Mouse (Mus musculus) heart, embryonic 10.5 days (tissue): ENCODE measurements at regions not wholly inside any gene's neighbourhood (a gene's known extent, or its start where the extent isn't known, plus 50 kb on each side); places are given as distances from the start of the nearest gene placed in this dataset.

Source experiments
- DNase-seq: peaks from one replicate; pipeline ENCODE4 v3.0.0-alpha.2; 2017; ENCODE audit warnings: low spot score
- H3K27ac ChIP-seq: fragments of 300-500 bp; sonication (generic); 2 replicates; pipeline ENCODE4 v1.5.1; 2016; ENCODE audit warnings: mild to moderate bottlenecking
- H3K27me3 ChIP-seq: fragments of 300-500 bp; sonication (generic); 2 replicates; pipeline ENCODE4 v1.6.1; 2016; ENCODE audit warnings: mild to moderate bottlenecking; ENCODE audit not compliant: poor library complexity, insufficient read depth, severe bottlenecking
- H3K36me3 ChIP-seq: fragments of 300-500 bp; sonication (generic); 2 replicates; pipeline ENCODE4 v1.6.1; 2016; ENCODE audit warnings: mild to moderate bottlenecking, moderate library complexity
- H3K4me1 ChIP-seq: fragments of 300-500 bp; sonication (generic); 2 replicates; pipeline ENCODE4 v1.6.1; 2016; ENCODE audit warnings: mild to moderate bottlenecking
- H3K4me3 ChIP-seq: fragments of 300-500 bp; sonication (generic); 2 replicates; pipeline ENCODE4 v1.5.1; 2016; ENCODE audit warnings: mild to moderate bottlenecking, moderate library complexity
- H3K9me3 ChIP-seq: fragments of 300-500 bp; sonication (generic); 2 replicates; pipeline ENCODE4 v1.6.1; 2016; ENCODE audit warnings: mild to moderate bottlenecking, moderate library complexity
- WGBS: fragments of 180-500 bp; shearing (Covaris S2); methylation state at CpG from one replicate; pipeline ENCODE4 v1.1.7; 2016; 5-methylcytosine and 5-hydroxymethylcytosine counted together

DNA sequence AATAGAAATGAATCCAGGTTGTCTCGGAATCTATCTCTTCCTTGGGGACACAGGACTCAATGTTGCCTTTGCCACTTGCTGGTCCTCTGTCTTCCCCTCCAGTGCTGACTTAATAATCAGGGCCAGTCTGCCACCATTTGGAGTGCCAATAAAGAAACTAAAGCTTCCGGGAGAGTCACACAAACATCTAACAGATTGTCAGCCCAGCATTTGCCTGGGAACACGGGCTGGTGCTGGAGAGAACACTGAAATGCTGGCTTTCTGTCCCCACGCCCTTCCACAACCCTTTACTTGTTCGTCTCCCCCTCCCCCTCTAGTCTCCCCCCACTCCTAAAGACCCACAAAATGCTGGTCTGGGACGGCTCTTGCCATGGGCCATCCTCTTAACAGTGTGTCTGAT lies 104.4 kb upstream of the Prox1 start:
- H3K4me3 ChIP-seq: no peak overlapping the region
- no peaks in the 10 kb centered on the region for H3K9me3 ChIP-seq
- peaks cover 12% of the 10 kb centered on the region for H3K27me3 ChIP-seq
- 52% methylated on average over 6 of the region's 6 CpGs for WGBS
- no peaks in the 10 kb centered on the region for H3K4me1 ChIP-seq
- DNase-seq: no peak
- no peaks in the 10 kb centered on the region for H3K36me3 ChIP-seq
- H3K27ac ChIP-seq: no peak overlapping the region

DNA sequence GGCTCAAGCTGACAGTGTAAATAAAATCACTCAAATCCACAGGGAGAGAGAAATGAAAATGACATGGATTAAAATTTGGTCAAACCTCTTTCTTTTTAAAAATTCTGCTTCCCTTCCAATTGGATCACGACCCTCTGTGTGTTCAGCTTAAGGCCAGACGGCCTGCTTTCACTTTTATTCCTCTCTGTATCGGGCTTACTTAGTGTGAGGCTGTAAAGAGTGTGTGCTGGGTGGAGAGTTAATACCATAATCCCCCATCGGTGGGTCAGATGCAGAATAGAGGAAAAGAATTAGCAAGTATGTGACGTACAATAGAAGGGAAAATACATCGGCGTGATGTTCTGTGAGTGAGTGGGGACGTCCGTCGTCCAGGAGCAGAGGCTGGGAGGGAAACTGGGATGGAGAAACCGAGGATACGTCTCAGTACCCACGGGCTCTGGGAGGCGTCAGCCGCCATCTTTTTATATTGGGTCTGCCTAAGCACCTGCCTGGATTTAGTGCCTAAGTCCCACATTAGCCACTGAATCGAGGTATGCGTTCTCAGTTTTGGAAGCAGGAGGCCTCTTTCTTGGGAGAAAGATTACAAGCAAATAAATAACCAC lies 100.4 kb upstream of the Prox1 start:
- no peaks in the 10 kb centered on the region for H3K36me3 ChIP-seq

DNA sequence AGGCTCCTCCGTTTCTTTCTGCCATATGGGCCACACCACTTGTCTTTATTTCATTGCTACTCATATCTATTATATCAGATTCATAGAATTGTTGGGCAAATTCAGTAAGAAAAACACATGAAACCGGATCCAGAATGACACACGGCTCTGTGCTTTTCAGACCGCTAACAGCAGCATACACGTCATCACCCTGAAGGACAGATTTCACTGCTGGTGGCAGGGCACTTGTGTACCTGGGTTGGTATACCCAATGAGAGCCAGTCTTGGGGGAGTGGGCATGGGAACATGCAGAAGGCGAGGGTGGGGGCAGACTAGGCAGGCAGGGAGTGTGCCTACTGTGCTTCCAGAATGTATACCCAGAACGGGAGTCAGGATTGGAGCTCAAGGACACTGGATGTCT lies 98.7 kb upstream of the Prox1 start:
- 86% methylated on average over 7 of the region's 7 CpGs for WGBS
- Histone ChIP-seq H3K27me3 (peaks cover 2% of the 10 kb centered on the region; the same call in 1 of the 2 replicates), H3K36me3 (no peaks in the 10 kb centered on the region), H3K27ac (no peak overlapping the region), H3K9me3 (no peaks in the 10 kb centered on the region), H3K4me3 (no peak overlapping the region), H3K4me1 (no peaks in the 10 kb centered on the region)
- no peak for DNase-seq

More for the DNA sequence above, 100.4 kb upstream of the Prox1 start:
- WGBS: 83% methylated on average over 17 of the region's 17 CpGs
- H3K4me1 ChIP-seq: no peaks in the 10 kb centered on the region
- no peaks in the 10 kb centered on the region for H3K9me3 ChIP-seq
- no peak for DNase-seq
- H3K4me3 ChIP-seq: no peak overlapping the region
- no peak overlapping the region for H3K27ac ChIP-seq
- peaks cover 10% of the 10 kb centered on the region for H3K27me3 ChIP-seq

DNA sequence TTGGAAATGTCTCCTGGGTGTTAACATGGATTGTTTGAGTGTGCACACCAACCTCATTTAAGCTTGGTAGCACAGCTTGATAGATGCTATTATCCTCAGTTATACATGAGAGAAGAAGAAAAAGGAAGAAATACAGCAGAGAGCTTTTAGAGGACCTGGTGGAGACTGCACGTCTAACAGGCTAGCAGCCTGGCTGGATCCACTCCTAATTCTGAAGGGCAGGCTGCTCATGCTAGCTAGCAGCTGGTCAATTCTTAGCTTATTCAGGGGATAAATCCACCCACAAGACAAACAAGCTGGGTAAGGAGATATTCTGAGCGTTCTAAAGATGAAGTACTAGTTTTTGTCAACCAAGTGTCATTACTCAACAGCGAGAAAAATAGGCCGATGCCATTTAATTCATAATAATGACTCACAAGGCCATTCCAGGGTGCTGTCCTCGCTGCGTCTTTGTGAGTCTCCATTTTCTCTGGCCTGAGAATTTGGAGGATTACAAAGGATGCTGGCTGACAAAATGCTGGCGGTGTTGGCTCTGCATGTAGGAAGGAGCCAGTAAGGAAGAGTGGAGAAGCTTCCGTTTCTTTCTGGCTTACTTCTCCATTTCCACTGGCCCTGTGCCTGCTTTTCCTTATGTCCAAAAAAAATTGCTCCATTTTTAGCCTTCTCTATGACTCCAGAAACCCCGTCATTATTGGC lies 94.7 kb upstream of the Prox1 start:
- DNase-seq: no peak
- WGBS: 86% methylated on average over 9 of the region's 9 CpGs
- Histone ChIP-seq H3K9me3 (no peaks in the 10 kb centered on the region), H3K27ac (no peak overlapping the region), H3K4me1 (peaks cover 15% of the 10 kb centered on the region), H3K36me3 (no peaks in the 10 kb centered on the region), H3K27me3 (peaks cover 2% of the 10 kb centered on the region; the same call in 1 of the 2 replicates), H3K4me3 (no peak overlapping the region)

DNA sequence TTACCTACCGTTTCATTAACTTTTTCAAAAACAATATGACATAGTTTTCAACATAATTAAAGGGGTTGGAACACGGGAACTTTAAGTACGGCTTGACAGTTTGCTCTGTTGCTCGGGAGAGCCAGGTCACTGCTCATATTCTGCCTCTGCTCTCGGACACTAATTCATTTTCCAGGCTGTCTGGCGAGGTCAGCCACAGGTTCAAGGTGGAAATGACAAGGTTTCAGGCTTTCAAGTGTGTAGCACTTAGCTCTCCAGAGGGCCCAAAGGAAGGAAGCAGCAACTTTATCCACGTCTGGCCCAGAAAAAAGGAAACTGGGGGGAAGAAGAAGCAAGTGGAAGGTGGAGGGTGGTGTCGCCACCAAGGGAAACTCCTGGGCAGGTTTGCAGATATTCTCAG lies 94.0 kb upstream of the Prox1 start:
- WGBS: 64% methylated on average over 8 of the region's 8 CpGs
- no peaks in the 10 kb centered on the region for H3K36me3 ChIP-seq
- H3K4me3 ChIP-seq: no peak overlapping the region
- no peaks in the 10 kb centered on the region for H3K27me3 ChIP-seq
- no peak for DNase-seq
- H3K27ac ChIP-seq: no peak overlapping the region
- peaks cover 15% of the 10 kb centered on the region for H3K4me1 ChIP-seq
- no peaks in the 10 kb centered on the region for H3K9me3 ChIP-seq

DNA sequence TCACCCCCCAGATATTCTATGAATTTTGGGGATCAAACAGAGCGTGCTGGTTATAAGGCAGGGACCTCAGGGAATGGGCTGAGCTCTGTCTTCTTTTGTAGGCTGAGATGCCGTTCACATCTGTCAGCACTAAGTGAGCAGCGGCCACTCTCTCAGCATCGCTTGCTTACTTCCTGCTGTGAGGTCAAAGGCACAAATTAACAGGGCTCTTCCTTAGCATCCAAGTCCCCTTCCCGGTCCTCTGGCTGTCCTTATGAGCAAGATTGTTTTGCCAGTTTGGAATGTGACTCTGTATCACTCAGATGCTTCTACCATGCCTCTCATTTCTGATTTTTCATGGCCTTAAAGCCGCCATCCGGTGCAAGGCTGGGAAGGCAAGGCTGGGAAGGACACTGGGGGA lies 93.1 kb upstream of the Prox1 start:
- no peaks in the 10 kb centered on the region for H3K36me3 ChIP-seq
- WGBS: 31% methylated on average over 7 of the region's 7 CpGs
- H3K4me3 ChIP-seq: no peak overlapping the region
- H3K4me1 ChIP-seq: peaks cover 15% of the 10 kb centered on the region
- no peaks in the 10 kb centered on the region for H3K9me3 ChIP-seq
- no peaks in the 10 kb centered on the region for H3K27me3 ChIP-seq
- H3K27ac ChIP-seq: no peak overlapping the region
- no peak for DNase-seq

DNA sequence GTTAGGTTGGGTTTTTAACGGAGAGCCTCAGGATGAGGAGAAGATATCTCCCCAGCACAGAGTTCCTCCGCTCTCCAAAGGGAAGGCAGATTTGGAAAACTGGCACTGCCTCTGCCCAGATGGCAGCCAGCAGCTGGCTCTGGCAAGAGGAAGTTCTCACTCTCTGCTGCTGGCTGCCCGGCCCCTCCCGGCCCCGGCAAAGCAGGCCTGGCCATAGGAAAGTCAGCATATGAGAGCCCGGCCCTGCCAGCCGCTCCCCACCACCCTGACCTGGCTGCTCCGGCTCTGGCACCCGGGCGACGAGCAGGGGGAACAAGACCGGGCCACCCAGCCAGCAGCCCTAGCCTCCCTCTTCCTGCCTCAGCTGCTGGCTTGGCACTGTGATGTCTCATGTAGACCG lies 89.1 kb upstream of the Prox1 start:
- H3K9me3 ChIP-seq: no peaks in the 10 kb centered on the region
- WGBS: 83% methylated on average over 13 of the region's 13 CpGs
- no peak for DNase-seq
- H3K36me3 ChIP-seq: no peaks in the 10 kb centered on the region
- peaks cover 6% of the 10 kb centered on the region; the same call in 1 of the 2 replicates for H3K27me3 ChIP-seq
- H3K4me3 ChIP-seq: no peak overlapping the region
- peaks cover 15% of the 10 kb centered on the region for H3K4me1 ChIP-seq
- H3K27ac ChIP-seq: no peak overlapping the region; the same call in 1 of the 2 replicates

DNA sequence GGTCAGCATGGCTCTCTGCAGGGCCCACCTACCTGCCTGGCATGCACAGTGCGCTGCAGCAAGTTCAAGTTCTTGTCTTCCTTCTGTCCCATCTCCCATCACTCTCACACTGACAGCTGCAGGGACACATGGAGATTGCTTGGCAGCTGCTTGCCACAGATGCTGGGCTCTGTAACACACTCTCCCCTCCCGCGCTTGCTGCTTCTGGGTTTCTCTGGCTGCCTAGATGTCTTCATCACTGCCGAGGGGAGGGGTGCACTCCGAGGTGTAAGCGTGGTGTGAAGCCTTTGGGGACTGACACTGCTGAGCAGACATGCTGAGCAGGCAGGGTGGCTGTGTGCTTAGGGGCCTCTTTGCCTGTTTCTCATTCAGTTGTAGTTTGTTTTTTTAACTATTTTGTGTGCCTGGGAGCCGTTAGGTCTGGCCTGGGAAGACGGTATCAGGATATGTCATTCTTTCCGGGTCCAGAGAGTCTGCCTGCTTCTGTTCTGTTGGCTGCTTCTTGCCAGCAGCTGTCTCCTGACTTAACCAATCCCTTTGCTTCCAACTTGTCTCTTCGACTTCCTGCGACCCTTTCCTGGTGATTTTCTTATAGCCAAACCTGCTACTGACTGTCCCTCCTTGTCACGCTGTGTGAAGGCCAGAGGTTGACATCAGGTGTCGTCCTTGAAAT lies 80.2 kb upstream of the Prox1 start:
- DNase-seq: no peak
- Histone ChIP-seq H3K9me3 (peaks cover 8% of the 10 kb centered on the region; the same call in 1 of the 2 replicates), H3K27me3 (peaks cover 12% of the 10 kb centered on the region; the same call in 1 of the 2 replicates), H3K4me3 (no peak overlapping the region), H3K27ac (peak overlapping the region; percentile 63; the same call in 1 of the 2 replicates), H3K4me1 (peaks cover 22% of the 10 kb centered on the region), H3K36me3 (no peaks in the 10 kb centered on the region)
- 16% methylated on average over 13 of the region's 13 CpGs for WGBS

DNA sequence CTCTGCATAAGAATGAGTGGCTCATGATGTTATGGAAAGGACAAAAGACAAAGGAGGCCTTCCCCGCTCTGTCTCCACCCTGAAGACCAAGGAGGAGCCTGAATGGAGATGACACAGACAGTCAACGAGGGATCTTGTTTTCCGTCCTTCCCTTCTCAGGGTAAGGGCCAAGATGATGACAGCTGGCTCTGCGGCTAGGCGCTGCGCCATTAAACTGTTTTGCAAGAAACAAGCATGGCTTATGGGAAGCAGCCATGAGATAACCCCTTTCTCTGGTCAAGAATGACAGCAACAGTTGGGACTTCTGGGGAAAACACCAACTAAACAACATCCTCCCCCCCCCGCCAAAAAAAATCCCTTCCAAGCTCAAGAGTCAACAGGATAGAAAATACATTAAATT lies 72.0 kb upstream of the Prox1 start:
- H3K36me3 ChIP-seq: no peaks in the 10 kb centered on the region
- H3K9me3 ChIP-seq: no peaks in the 10 kb centered on the region
- peaks cover 6% of the 10 kb centered on the region; the same call in 1 of the 2 replicates for H3K4me1 ChIP-seq
- DNase-seq: no peak
- no peak overlapping the region for H3K4me3 ChIP-seq
- H3K27me3 ChIP-seq: peaks cover 5% of the 10 kb centered on the region
- no peak overlapping the region for H3K27ac ChIP-seq
- 80% methylated on average over 7 of the region's 7 CpGs for WGBS

DNA sequence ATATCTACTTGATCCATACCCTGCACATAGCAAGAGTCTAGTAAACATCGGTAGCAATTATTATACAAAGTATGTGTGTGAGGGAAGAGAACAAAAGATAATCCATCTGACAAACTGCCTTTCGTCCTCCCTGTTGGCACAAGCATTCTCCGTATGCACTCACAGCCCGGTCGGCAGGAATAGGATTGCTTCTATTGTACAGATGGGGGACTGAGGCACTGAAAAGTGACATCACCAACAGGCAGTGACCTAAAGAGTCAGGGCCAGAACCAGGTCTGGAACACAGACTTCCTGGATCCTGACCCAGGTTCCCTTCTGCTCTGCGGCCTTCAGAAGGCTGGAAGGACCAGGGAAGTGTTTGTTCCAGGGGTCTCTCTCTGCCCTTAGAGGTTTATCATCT lies 69.3 kb upstream of the Prox1 start:
- no peak for DNase-seq
- Histone ChIP-seq H3K4me1 (peaks cover 3% of the 10 kb centered on the region; the same call in 1 of the 2 replicates), H3K27ac (no peak overlapping the region), H3K4me3 (no peak overlapping the region), H3K9me3 (no peaks in the 10 kb centered on the region), H3K36me3 (no peaks in the 10 kb centered on the region), H3K27me3 (peaks cover 5% of the 10 kb centered on the region)
- 82% methylated on average over 6 of the region's 6 CpGs for WGBS

DNA sequence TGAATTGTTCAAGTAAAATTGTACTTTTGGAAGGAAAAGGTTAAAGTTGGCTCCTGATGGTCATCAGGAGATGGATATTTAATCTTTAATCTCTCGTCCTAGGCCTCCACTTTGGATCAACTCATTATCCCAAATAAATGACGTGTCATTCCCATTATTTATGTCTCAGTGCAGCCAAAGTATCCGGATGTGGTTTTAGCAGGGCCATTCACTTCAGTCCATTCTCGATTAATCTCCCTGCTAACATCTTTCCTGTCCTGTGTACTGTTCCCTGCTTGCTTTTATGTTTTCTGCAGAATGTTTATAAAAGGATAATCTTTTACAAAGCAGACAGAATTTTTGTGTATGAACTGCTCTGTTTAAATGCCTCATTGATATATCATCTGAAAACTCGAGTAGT lies 60.4 kb upstream of the Prox1 start:
- no peak for DNase-seq
- H3K4me1 ChIP-seq: peaks cover 12% of the 10 kb centered on the region
- no peaks in the 10 kb centered on the region for H3K36me3 ChIP-seq
- H3K4me3 ChIP-seq: no peak overlapping the region
- H3K27ac ChIP-seq: no peak overlapping the region
- 71% methylated on average over 5 of the region's 5 CpGs for WGBS
- no peaks in the 10 kb centered on the region for H3K9me3 ChIP-seq
- H3K27me3 ChIP-seq: no peaks in the 10 kb centered on the region

DNA sequence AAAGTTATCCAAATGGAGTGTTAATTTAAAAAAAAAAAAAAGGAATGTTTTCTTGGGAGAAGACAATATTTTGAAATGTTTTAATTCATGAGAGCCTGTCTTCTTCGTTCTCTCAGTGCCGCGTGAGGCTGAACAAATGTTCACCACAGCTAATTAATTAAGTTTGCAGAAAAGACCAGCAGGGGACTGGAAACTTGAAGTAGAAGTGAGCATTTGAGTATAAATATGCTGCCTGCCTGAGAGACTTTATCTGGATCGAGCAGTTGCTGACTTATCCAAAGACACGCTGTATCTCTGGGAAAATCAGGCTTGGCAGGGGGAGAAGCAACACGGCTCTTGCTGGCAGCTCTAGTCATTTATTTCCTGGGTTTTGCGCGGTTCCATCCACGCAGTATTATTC lies 49.9 kb upstream of the Prox1 start:
- 55% methylated on average over 9 of the region's 9 CpGs for whole genome bisulfite sequencing
- DNase-seq: no peak
- peaks cover 3% of the 10 kb centered on the region; the same call in 1 of the 2 replicates for H3K9me3 ChIP-seq
- no peaks in the 10 kb centered on the region for H3K36me3 ChIP-seq
- no peaks in the 10 kb centered on the region for H3K27me3 ChIP-seq
- peaks cover 5% of the 10 kb centered on the region for H3K4me1 ChIP-seq
- H3K4me3 ChIP-seq: no peak overlapping the region
- no peak overlapping the region for H3K27ac ChIP-seq
